Mouse (Mus musculus) heart, postnatal 14 days (tissue): ENCODE data around the gene Ccdc85a. TPM values are rescaled to one million over a fixed set of nuclear protein-coding genes. Genes with fewer than 3 reads are reported as not detected.

Source experiments
- DNase-seq, 2 experiments: peaks; one replicate each; pipeline ENCODE4 v3.0.0; 2021 to 2022
- intact Hi-C: fragments of 180-260 bp; cut with DNase I; formaldehyde crosslinking; loops from one replicate; pipeline ENCODE4 v1.15.1; 2025
- long read RNA-seq, 2 experiments: library from polyadenylated mRNA; stranded (forward); transcript quantifications; one replicate each; pipeline ENCODE4 v2.0.0; 2021
- total RNA-seq, 2 experiments: library from RNA; stranded (reverse); gene quantifications; 2 replicates each; pipeline ENCODE4 v1.2.3; 2021

Ccdc85a gene
- 10 to 100 TPM; 12.5 to 14.2 TPM for total RNA-seq
- long read RNA-seq, experiment 1, full-length matches to known transcripts, result 11 of 15 reads
- long read RNA-seq, experiment 1, partial matches to known transcripts, result 1 of 15 reads
- long read RNA-seq, experiment 1, other reads (novel, unspliced or antisense), result 3 of 15 reads
- long read RNA-seq, experiment 2, full-length matches to known transcripts, result 5 of 7 reads
- long read RNA-seq, experiment 2, partial matches to known transcripts, result 0 of 7 reads
- long read RNA-seq, experiment 2, other reads (novel, unspliced or antisense), result 2 of 7 reads

- DNase-seq, result peak; percentile 81
- intact Hi-C loops, result loop anchor here (5.0 to 10.0 kb wide), 6 partner anchors 117 to 1359 kb away; no protein-coding TSS in a partner anchor
These were observed at the start of gene Ccdc85a for GRCm38 (mm10) chr11:28583911-28584434. TSS of gene Ccdc85a (minus strand) at chr11:28584324.

GRCm38 (mm10) chr11:28633571-28634125, 49.5 kb upstream of the Ccdc85a start:
- no peak for DNase-seq
- intact Hi-C loops, result no loop called here

GRCm38 (mm10) chr11:28633093-28633492, 49.0 kb upstream of the Ccdc85a start:
- no peak for DNase-seq
- intact Hi-C loops, result no loop called here

GRCm38 (mm10) chr11:28630771-28631170, 46.6 kb upstream of the Ccdc85a start:
- no peak for DNase-seq
- intact Hi-C loops, result no loop called here

- intact Hi-C loops, result loop anchor here (1.0 to 10.0 kb wide), 4 partner anchors 81 to 524 kb away; partner anchors contain the start of gene Pnpt1
- DNase-seq, result no peak
These were observed 26.8 kb upstream of the Ccdc85a start for GRCm38 (mm10) chr11:28610781-28611491.

- DNase-seq, result peak; percentile 5 to 20
- intact Hi-C loops, result loop anchor here (5.0 to 10.0 kb wide), 6 partner anchors 116 to 1359 kb away; no protein-coding TSS in a partner anchor
These were observed 800 bp downstream of the Ccdc85a start for GRCm38 (mm10) chr11:28583138-28583910.

GRCm38 (mm10) chr11:28582218-28582617, 1.9 kb downstream of the Ccdc85a start:
- DNase-seq, result peak; percentile 18 to 39
- intact Hi-C loops, result loop anchor here (5.0 to 10.0 kb wide), 6 partner anchors 115 to 1357 kb away; no protein-coding TSS in a partner anchor

- DNase-seq, result no peak
- intact Hi-C loops, result no loop called here
These were observed 11.7 kb downstream of the Ccdc85a start for GRCm38 (mm10) chr11:28572423-28572822.

- no peak for DNase-seq
- intact Hi-C loops, result no loop called here
These were observed 27.7 kb downstream of the Ccdc85a start for GRCm38 (mm10) chr11:28556420-28556819.

- intact Hi-C loops, result no loop called here
- no peak for DNase-seq
These were observed 40.7 kb downstream of the Ccdc85a start for GRCm38 (mm10) chr11:28543429-28543828.

- no peak for DNase-seq
- intact Hi-C loops, result no loop called here
These were observed 42.8 kb downstream of the Ccdc85a start for GRCm38 (mm10) chr11:28541307-28541706.

GRCm38 (mm10) chr11:28533286-28533685, 50.8 kb downstream of the Ccdc85a start:
- intact Hi-C loops, result no loop called here
- no peak for DNase-seq

- intact Hi-C loops, result no loop called here
- DNase-seq, result no peak
These were observed 82.9 kb downstream of the Ccdc85a start for GRCm38 (mm10) chr11:28501190-28501589.

- intact Hi-C loops, result no loop called here
- DNase-seq, result peak; percentile 9 to 19
These were observed 87.1 kb downstream of the Ccdc85a start for GRCm38 (mm10) chr11:28497034-28497433.

GRCm38 (mm10) chr11:28493362-28493761, 90.8 kb downstream of the Ccdc85a start:
- DNase-seq, result no peak
- intact Hi-C loops, result no loop called here

GRCm38 (mm10) chr11:28491330-28491729, 92.8 kb downstream of the Ccdc85a start:
- no peak for DNase-seq

GRCm38 (mm10) chr11:28484083-28484729, 99.9 kb downstream of the Ccdc85a start:
- no peak for DNase-seq
- intact Hi-C loops, result loop anchor here (5.0 kb wide), 1 partner anchor 93 kb away; no protein-coding TSS in a partner anchor

More at GRCm38 (mm10) chr11:28491330-28491729, 92.8 kb downstream of the Ccdc85a start:
- intact Hi-C loops, result no loop called here

- intact Hi-C loops, result no loop called here
These were observed 107.0 kb downstream of the Ccdc85a start for GRCm38 (mm10) chr11:28477088-28477487.

GRCm38 (mm10) chr11:28465726-28466125, 118.4 kb downstream of the Ccdc85a start:
- no peak for DNase-seq
- intact Hi-C loops, result loop anchor here (5.0 kb wide), 1 partner anchor 117 kb away; the partner anchor contains the start of gene Ccdc85a

More at GRCm38 (mm10) chr11:28477088-28477487, 107.0 kb downstream of the Ccdc85a start:
- DNase-seq, result no peak
